Mouse (Mus musculus): ENCODE measurements at regions not wholly inside any gene's neighbourhood (a gene's known extent, or its start where the extent isn't known, plus 50 kb on each side); places are given as distances from the start of the nearest gene placed in this dataset.

GRCm38 (mm10) chr17:64548536-64548935 is 52.0 kb upstream of the Man2a1 start:
- TF ChIP-seq CTCF (IDR thresholded peaks at IDR 0.05; ENCODE audit: extremely low read depth, insufficient read depth, insufficient read length, insufficient replicate concordance) (no peak), POLR2A (IDR thresholded peaks at IDR 0.05; ENCODE audit: low read depth, low read length) (no peak)
